Mouse (Mus musculus) C2C12 (cell line): ENCODE data around the gene Slc39a2. TPM values are rescaled to one million over a fixed set of nuclear protein-coding genes. Genes with fewer than 3 reads are reported as not detected.
"Not testable (repeated sequence)": the region's sequence is repeated elsewhere in the genome, so short reads cannot be mapped to it uniquely, and the experiment has no call there.

Source experiments
- H3K27me3 ChIP-seq: one replicate; pipeline ENCODE4 v1.6.1; 2011; ENCODE audit not compliant: control insufficient read depth, insufficient read depth, insufficient read length
- H3K36me3 ChIP-seq: one replicate; pipeline ENCODE4 v1.6.1; 2011; ENCODE audit not compliant: control insufficient read depth, insufficient read depth
- H3K4me3 ChIP-seq: one replicate; pipeline ENCODE4 v1.5.1; 2011; ENCODE audit warnings: mild to moderate bottlenecking, control low read depth; ENCODE audit not compliant: poor library complexity, insufficient read depth, severe bottlenecking
- H3K79me2 ChIP-seq: one replicate; pipeline ENCODE4 v1.6.1; 2011; ENCODE audit not compliant: control insufficient read depth, insufficient read depth
- H3K79me3 ChIP-seq: one replicate; pipeline ENCODE4 v1.6.1; 2011; ENCODE audit warnings: low read depth, control low read depth
- H3ac ChIP-seq: one replicate; pipeline ENCODE3; 2011; ENCODE audit warnings: low read depth; ENCODE audit not compliant: control insufficient read depth, insufficient read length
- CEBPB ChIP-seq: IDR thresholded peaks from one replicate; pipeline ENCODE4 v1.6.1; 2011; ENCODE audit warnings: low read depth, mild to moderate bottlenecking, control low read depth, moderate library complexity
- CTCF ChIP-seq: IDR thresholded peaks from one replicate; pipeline ENCODE4 v1.5.1; 2011; ENCODE audit not compliant: control insufficient read depth, insufficient read depth, insufficient read length
- FOSL1 ChIP-seq: IDR thresholded peaks from one replicate; pipeline ENCODE4 v1.8.0; 2011; ENCODE audit warnings: mild to moderate bottlenecking, low read length; ENCODE audit not compliant: poor library complexity, insufficient read depth, severe bottlenecking
- MAX ChIP-seq: IDR thresholded peaks from one replicate; pipeline ENCODE4 v1.6.1; 2011; ENCODE audit warnings: mild to moderate bottlenecking, control low read depth
- MYOD1 ChIP-seq: IDR thresholded peaks from one replicate; pipeline ENCODE4 v1.6.1; 2011; ENCODE audit warnings: low read depth; ENCODE audit not compliant: control insufficient read depth, insufficient read length
- MYOG ChIP-seq: IDR thresholded peaks from one replicate; pipeline ENCODE4 v1.6.1; 2011; ENCODE audit not compliant: control insufficient read depth, insufficient read length; ENCODE audit errors: extremely low read depth
- USF1 ChIP-seq: IDR thresholded peaks from one replicate; pipeline ENCODE4 v1.6.1; 2011; ENCODE audit warnings: low read depth, mild to moderate bottlenecking, control low read depth, moderate library complexity
- long read RNA-seq, 2 experiments: library from polyadenylated mRNA; unstranded; transcript quantifications; one replicate each; pipeline ENCODE4 v2.0.0; 2019 to 2020
- polyA plus RNA-seq: library from polyadenylated mRNA; unstranded; fragments of >200 nt; fragmentation: generic; extraction: Trizol; gene quantifications from one replicate; pipeline ENCODE4 v1.2.1, GENCODE M21; 2012; ENCODE audit warnings: missing spikeins

The Slc39a2 gene
- 0.08 TPM for polyA plus RNA-seq
- long read RNA-seq, experiment 1 = 0 reads
- long read RNA-seq, experiment 2 = 0 reads

GRCm38 (mm10) chr14:51892191-51892939, at the start of gene Slc39a2:
Slc39a2 (plus strand) TSS chr14:51892889.
- Histone ChIP-seq H3K79me3 (no peaks in the 10 kb centered on the region), H3K79me2 (no peaks in the 10 kb centered on the region), H3K4me3 (no peak within 1 kb of the TSS), H3ac (no peak within 1 kb of the TSS), H3K27me3 (no peaks in the 10 kb centered on the region), H3K36me3 (peaks cover 29% of the 10 kb centered on the region)
- TF ChIP-seq MAX = no peak
- no peak for TF ChIP-seq CTCF
- TF ChIP-seq USF1 = no peak
- TF ChIP-seq FOSL1 = no peak
- no peak for TF ChIP-seq MYOD1
- no peak for TF ChIP-seq MYOG
- TF ChIP-seq CEBPB = no peak

- no peaks in the 10 kb centered on the region for H3K79me2 ChIP-seq
- no peak overlapping the region for H3ac ChIP-seq
- no peak overlapping the region for H3K4me3 ChIP-seq
- no peaks in the 10 kb centered on the region for H3K36me3 ChIP-seq
- no peaks in the 10 kb centered on the region for H3K79me3 ChIP-seq
- TF ChIP-seq FOSL1 (no peak), CTCF (no peak), MYOG (no peak), CEBPB (no peak), MAX (no peak), MYOD1 (no peak), USF1 (no peak)
- H3K27me3 ChIP-seq = no peaks in the 10 kb centered on the region
These were observed 48.8 kb upstream of the Slc39a2 start for GRCm38 (mm10) chr14:51843882-51844281.

- H3K79me2 ChIP-seq = no peaks in the 10 kb centered on the region
- TF ChIP-seq MAX = no peak
- no peak for TF ChIP-seq CTCF
- no peak for TF ChIP-seq MYOD1
- H3K4me3 ChIP-seq = no peak overlapping the region
- H3ac ChIP-seq = no peak overlapping the region
- H3K79me3 ChIP-seq = no peaks in the 10 kb centered on the region
- H3K27me3 ChIP-seq = no peaks in the 10 kb centered on the region
- H3K36me3 ChIP-seq = no peaks in the 10 kb centered on the region
These were observed 46.1 kb upstream of the Slc39a2 start for GRCm38 (mm10) chr14:51846566-51846965.

- H3K4me3 ChIP-seq, H3K27me3 ChIP-seq, H3K79me3 ChIP-seq, H3K36me3 ChIP-seq, H3K79me2 ChIP-seq, H3ac ChIP-seq: not testable (repeated sequence)
These were observed 41.7 kb upstream of the Slc39a2 start for GRCm38 (mm10) chr14:51851006-51851405.

- Histone ChIP-seq H3ac (no peak within 1 kb of the TSS), H3K79me2 (no peaks in the 10 kb centered on the region), H3K27me3 (no peaks in the 10 kb centered on the region), H3K79me3 (no peaks in the 10 kb centered on the region), H3K4me3 (no peak within 1 kb of the TSS), H3K36me3 (no peaks in the 10 kb centered on the region)
- TF ChIP-seq MAX (no peak), MYOD1 (no peak), FOSL1 (no peak), CTCF (no peak), CEBPB (no peak), USF1 (no peak), MYOG (no peak)
These were observed 39.3 kb upstream of the Slc39a2 start, which contains the start of gene Ear6 for GRCm38 (mm10) chr14:51853399-51853798. Ear6 (plus strand) TSS chr14:51853699.

GRCm38 (mm10) chr14:51855280-51855679, 37.4 kb upstream of the Slc39a2 start:
- not testable (repeated sequence) for H3K36me3 ChIP-seq, H3K4me3 ChIP-seq, H3K27me3 ChIP-seq, H3ac ChIP-seq, H3K79me3 ChIP-seq, H3K79me2 ChIP-seq

- not testable (repeated sequence) for H3K4me3 ChIP-seq, H3ac ChIP-seq, H3K27me3 ChIP-seq, H3K79me2 ChIP-seq, H3K79me3 ChIP-seq, H3K36me3 ChIP-seq
These were observed 29.1 kb upstream of the Slc39a2 start for GRCm38 (mm10) chr14:51863603-51864002.
